ENCODE assay signal across 31 mouse cellular contexts in the genomic region with DNA sequence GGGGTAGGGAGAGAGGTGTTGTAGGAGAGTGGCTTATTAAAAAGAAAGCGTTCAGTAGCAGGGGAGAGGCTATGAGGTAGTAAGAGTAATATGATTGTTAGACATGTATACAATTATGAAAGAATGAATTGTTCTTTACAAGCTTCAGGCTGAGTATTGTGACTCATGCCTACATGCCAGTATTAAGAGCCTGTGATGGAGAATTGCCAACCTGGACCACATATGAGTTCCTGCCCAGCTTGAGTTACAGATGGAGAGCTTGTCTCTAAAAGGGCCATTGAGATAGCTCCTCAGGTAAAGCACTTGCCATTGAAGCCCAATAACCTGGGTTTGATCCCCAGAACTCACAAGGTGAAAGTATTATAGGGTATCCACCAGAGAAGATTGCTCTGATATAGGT.
"Had no signal": no experiment of that assay in that cellular context is flagged by ENCODE, and none has a peak within 500 bp of the region (broad histone marks: within the 10 kb centered on the region; RNA-seq: fewer than 3 reads in every experiment).

No protein-coding gene starts in this region.

- H3K4me3 ChIP-seq: limb, embryonic 10.5 days; limb, embryonic 12.5 days; limb, embryonic 13.5 days; limb, embryonic 15.5 days; liver, embryonic 12.5 days; liver, embryonic 13.5 days; liver, embryonic 15.5 days; lung, embryonic 15.5 days; megakaryocyte, embryonic 14.5 days; midbrain, embryonic 10.5 days; midbrain, embryonic 12.5 days; midbrain, embryonic 13.5 days; midbrain, embryonic 15.5 days; myocyte; neural tube, embryonic 12.5 days had no signal

- H3K9ac ChIP-seq: limb, embryonic 12.5 days; limb, embryonic 13.5 days; limb, embryonic 15.5 days; liver, embryonic 12.5 days; liver, embryonic 13.5 days; liver, embryonic 14.5 days; liver, embryonic 15.5 days; liver, postnatal 0 days; lung, embryonic 14.5 days; lung, embryonic 15.5 days; midbrain, embryonic 12.5 days; midbrain, embryonic 13.5 days; midbrain, embryonic 15.5 days; neural tube, embryonic 12.5 days had no signal

- ATAC-seq: liver, embryonic 12.5 days; liver, postnatal 0 days; lung, postnatal 0 days; midbrain, embryonic 13.5 days; midbrain, embryonic 15.5 days; midbrain, embryonic 16.5 days had no signal

- H3K4me2 ChIP-seq: limb, embryonic 12.5 days; limb, embryonic 13.5 days; limb, embryonic 15.5 days; liver, embryonic 11.5 days; liver, embryonic 12.5 days; liver, embryonic 13.5 days; liver, embryonic 15.5 days; lung, embryonic 14.5 days; lung, embryonic 15.5 days; midbrain, embryonic 11.5 days; midbrain, embryonic 12.5 days; midbrain, embryonic 13.5 days; midbrain, embryonic 15.5 days; neural tube, embryonic 12.5 days had no signal

- H3K36me3 ChIP-seq: limb, embryonic 10.5 days; limb, embryonic 12.5 days; limb, embryonic 13.5 days; limb, embryonic 15.5 days; liver, embryonic 12.5 days; liver, embryonic 13.5 days; liver, embryonic 15.5 days; lung, embryonic 15.5 days; midbrain, embryonic 10.5 days; midbrain, embryonic 12.5 days; midbrain, embryonic 13.5 days; midbrain, embryonic 15.5 days; neural tube, embryonic 12.5 days had no signal

- H3K9me3 ChIP-seq: limb, embryonic 10.5 days; limb, embryonic 12.5 days; limb, embryonic 15.5 days; liver, embryonic 13.5 days; liver, embryonic 15.5 days; lung, embryonic 15.5 days; midbrain, embryonic 10.5 days; midbrain, embryonic 12.5 days; midbrain, embryonic 13.5 days; midbrain, embryonic 15.5 days; neural tube, embryonic 12.5 days had no signal

- H3K4me1 ChIP-seq: limb, embryonic 10.5 days; limb, embryonic 12.5 days; limb, embryonic 13.5 days; limb, embryonic 15.5 days; liver, embryonic 12.5 days; liver, embryonic 13.5 days; liver, embryonic 15.5 days; lung, embryonic 15.5 days; megakaryocyte, embryonic 14.5 days; midbrain, embryonic 10.5 days; midbrain, embryonic 12.5 days; midbrain, embryonic 13.5 days; midbrain, embryonic 15.5 days; neural tube, embryonic 12.5 days had no signal

- H3K27ac ChIP-seq: limb, embryonic 10.5 days; limb, embryonic 12.5 days; limb, embryonic 13.5 days; limb, embryonic 15.5 days; liver, embryonic 12.5 days; liver, embryonic 13.5 days; liver, embryonic 14.5 days; liver, embryonic 15.5 days; lung, embryonic 15.5 days; macrophage; midbrain, embryonic 10.5 days; midbrain, embryonic 12.5 days; midbrain, embryonic 13.5 days; midbrain, embryonic 15.5 days; neural tube, embryonic 12.5 days had no signal

- H3K27me3 ChIP-seq: limb, embryonic 12.5 days; limb, embryonic 13.5 days; limb, embryonic 15.5 days; lung, embryonic 15.5 days; neural tube, embryonic 12.5 days had no signal

- DNase-seq: liver; liver, embryonic 13.5 days; liver, postnatal 0 days; lung, adult 18-20 months; lung, adult 2 months; lung, embryonic 14.5 days; lung, postnatal 10 days; lung, postnatal 14 days; lung, postnatal 36 days; lung, postnatal 4 days; midbrain, embryonic 14.5 days had no signal
